Mouse (Mus musculus) lung, adult 2 months (tissue): ENCODE data around the gene 1700008O03Rik.

Source experiments
- CTCF ChIP-seq: fragments of 200-500 bp; IDR thresholded peaks from 2 replicates; pipeline ENCODE4 v1.5.1; 2011; ENCODE audit warnings: mild to moderate bottlenecking, low read length, control low read depth; ENCODE audit not compliant: insufficient read depth
- POLR2A ChIP-seq: fragments of 200-500 bp; IDR thresholded peaks from 2 replicates; pipeline ENCODE4 v1.6.1; 2011; ENCODE audit warnings: low read depth, mild to moderate bottlenecking, control low read depth, low read length, borderline replicate concordance; ENCODE audit errors: extremely low read depth

DNA sequence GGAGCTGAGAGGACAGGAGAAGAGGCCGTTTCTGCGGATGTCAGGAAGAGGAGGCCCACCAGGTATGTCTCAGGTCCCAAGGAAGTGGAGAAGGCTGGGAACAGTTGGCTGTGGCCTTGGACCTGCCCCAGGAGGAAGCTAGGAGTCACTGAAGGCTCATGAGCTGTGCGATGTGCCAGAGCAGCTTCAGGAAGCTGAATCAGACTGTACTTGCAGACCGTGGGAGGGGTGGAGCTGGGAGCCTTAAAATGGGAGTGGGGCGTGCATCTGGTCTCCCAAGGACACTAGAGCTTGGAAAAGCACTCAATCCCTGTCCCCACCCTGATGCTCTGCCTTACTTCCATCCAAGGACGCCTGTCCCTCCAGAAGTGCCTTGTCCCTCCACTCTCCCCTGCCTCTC, 59.0 kb downstream of the 1700008O03Rik start:
- TF ChIP-seq CTCF (no peak), POLR2A (no peak)
